Mouse (Mus musculus): Measurements from ENCODE around the gene Zfp788. TPM values are rescaled to one million over a fixed set of nuclear protein-coding genes. Genes with fewer than 3 reads are reported as not detected.
"Not testable (repeated sequence)": the region's sequence is repeated elsewhere in the genome, so short reads cannot be mapped to it uniquely, and the experiment has no call there.

Gene Zfp788
- total and polyA plus RNA-seq, 3 experiments: 0.24 to 16.1 (median 14.3) TPM

DNA sequence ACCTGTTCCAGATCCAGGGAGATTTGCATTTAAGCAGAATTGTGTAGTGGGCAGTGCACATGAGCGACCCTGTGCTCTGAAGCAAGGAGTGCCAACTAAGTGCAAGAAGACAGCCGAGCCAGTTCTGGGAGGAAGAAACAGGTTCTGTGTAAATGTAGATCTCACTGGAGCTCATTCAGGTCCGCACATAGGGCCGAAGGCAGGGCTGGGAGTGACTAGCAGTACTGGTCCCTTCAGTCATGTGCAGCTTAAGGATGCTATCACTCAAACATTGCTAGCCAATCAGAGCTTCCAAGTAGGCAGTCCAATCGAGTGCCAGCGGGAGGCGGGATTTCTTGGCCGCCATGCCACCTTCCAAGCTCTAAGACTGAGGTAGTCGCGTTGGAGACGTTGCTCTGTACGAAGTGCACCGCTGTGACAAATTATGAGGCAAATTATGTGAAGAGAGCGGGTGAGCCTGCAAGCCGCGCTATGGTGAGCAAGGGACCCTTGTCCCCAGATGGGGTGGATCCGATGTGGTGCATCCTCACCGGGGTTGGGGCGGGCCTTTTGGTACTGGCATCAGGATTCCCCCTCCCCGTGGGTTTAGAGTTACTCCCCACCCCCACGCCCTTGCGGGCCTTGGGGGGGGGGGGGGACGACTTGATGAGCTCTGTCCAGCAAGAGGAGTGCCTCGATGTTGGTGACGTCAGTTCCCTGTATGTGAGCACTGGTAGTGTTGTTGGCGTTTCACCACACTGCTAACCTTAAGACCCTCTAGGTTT lies 400 bp downstream of the Zfp788 start:
- Histone ChIP-seq H3K4me1 (ENCODE audit: insufficient read depth, low read depth, low read length) (peaks cover 23% of the 10 kb centered on the region), H3K4me3 (ENCODE audit: low read depth, low read length) (peak overlapping the region; percentile 79), H3K27me3 (ENCODE audit: insufficient read depth, low read length) (no peaks in the 10 kb centered on the region), H3K9me3 (replicated peaks) (no peaks in the 10 kb centered on the region), H3K36me3 (replicated peaks) (peaks cover 39% of the 10 kb centered on the region)
- peak; percentile 85 for DNase-seq (ENCODE audit: low spot score)
- ATAC-seq (ENCODE audit: extremely low read depth, insufficient number of reproducible peaks, low FRiP score, poor library complexity, severe bottlenecking): peak; percentile 77
- TF ChIP-seq GATA1 (IDR thresholded peaks at IDR 0.05; ENCODE audit: borderline replicate concordance, low read length): no peak
- TF ChIP-seq CTCF (IDR thresholded peaks at IDR 0.05; ENCODE audit: low read depth, low read length): no peak
- TF ChIP-seq GATA2 (IDR thresholded peaks at IDR 0.05; ENCODE audit: borderline replicate concordance, low read depth, low read length): no peak
- TF ChIP-seq TAL1 (conservative IDR thresholded peaks at IDR 0.05; ENCODE audit: low read depth, low read length): no peak
- TF ChIP-seq POLR2AphosphoS5 (IDR thresholded peaks at IDR 0.05; ENCODE audit: insufficient replicate concordance, low read depth, low read length): no peak

DNA sequence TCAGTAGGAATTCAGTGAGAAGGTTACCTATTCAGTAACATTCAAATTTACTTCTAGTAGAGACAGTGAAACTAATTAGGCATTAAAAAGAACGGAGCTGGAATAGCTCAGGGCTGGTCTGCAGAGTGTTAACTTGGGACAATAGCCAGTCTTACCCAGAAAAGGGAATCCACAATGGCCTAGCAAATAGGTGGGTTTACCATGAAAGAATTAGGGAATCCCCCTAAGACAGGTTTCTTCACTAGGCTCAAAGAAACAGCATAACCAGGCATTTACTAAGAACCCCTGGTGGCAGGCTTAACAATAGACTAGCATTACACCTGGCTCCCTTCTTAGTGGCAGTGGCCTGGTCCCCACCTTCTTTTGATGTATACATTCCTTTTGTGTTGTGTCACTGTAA lies 41.3 kb downstream of the Zfp788 start:
- ATAC-seq (ENCODE audit: extremely low read depth, insufficient number of reproducible peaks, low FRiP score, poor library complexity, severe bottlenecking); H3K4me1 ChIP-seq (ENCODE audit: insufficient read depth, low read depth, low read length); H3K4me3 ChIP-seq (ENCODE audit: low read depth, low read length); H3K9me3 ChIP-seq (replicated peaks); DNase-seq (ENCODE audit: low spot score); H3K36me3 ChIP-seq (replicated peaks); H3K27me3 ChIP-seq (ENCODE audit: insufficient read depth, low read length): not testable (repeated sequence)

Other genes starting within 250 kb of the Zfp788 start
- 35.1 and 35.4 TPM in 2 replicates for gene AI987944, start 239.8 kb upstream of the Zfp788 start, total RNA-seq (2014; fragmentation: Nextera tagmentation)
- 41.4 and 46.4 TPM in 2 replicates for gene AI987944, start 239.8 kb upstream of the Zfp788 start, total RNA-seq (2017)
- 0.67 and 0.90 TPM in 2 replicates for gene AI987944, start 239.8 kb upstream of the Zfp788 start, polyA plus RNA-seq (2012)
- not detected in 2 replicates for gene Vmn2r57, start 184.5 kb upstream of the Zfp788 start, total RNA-seq (2014; fragmentation: Nextera tagmentation)
- gene Vmn2r57, start 184.5 kb upstream of the Zfp788 start, total RNA-seq (2017): under 0.01 and 0.05 TPM in 2 replicates
- gene Vmn2r57, start 184.5 kb upstream of the Zfp788 start, polyA plus RNA-seq (2012): not detected in 2 replicates
- not detected in 2 replicates for gene Gm20449, start 133.8 kb upstream of the Zfp788 start, total RNA-seq (2014; fragmentation: Nextera tagmentation)
- gene Gm20449, start 133.8 kb upstream of the Zfp788 start, total RNA-seq (2017): 0.05 and 0.06 TPM in 2 replicates
- not detected in 2 replicates for gene Gm20449, start 133.8 kb upstream of the Zfp788 start, polyA plus RNA-seq (2012)
- 37.9 and 39.8 TPM in 2 replicates for gene AW146154, start 133.3 kb upstream of the Zfp788 start, total RNA-seq (2014; fragmentation: Nextera tagmentation)
- 25.7 and 27.4 TPM in 2 replicates for gene AW146154, start 133.3 kb upstream of the Zfp788 start, total RNA-seq (2017)
- 0.22 and 0.33 TPM in 2 replicates for gene AW146154, start 133.3 kb upstream of the Zfp788 start, polyA plus RNA-seq (2012)
- gene Gm6871, start 59.5 kb upstream of the Zfp788 start, total RNA-seq (2014; fragmentation: Nextera tagmentation): 7.1 and 10.1 TPM in 2 replicates
- 10.0 and 10.2 TPM in 2 replicates for gene Gm6871, start 59.5 kb upstream of the Zfp788 start, total RNA-seq (2017)
- gene Gm6871, start 59.5 kb upstream of the Zfp788 start, polyA plus RNA-seq (2012): 0.34 TPM in 2 replicates
- gene 2610021A01Rik, start 34.0 kb upstream of the Zfp788 start, total RNA-seq (2014; fragmentation: Nextera tagmentation): 67.5 and 72.1 TPM in 2 replicates
- gene 2610021A01Rik, start 34.0 kb upstream of the Zfp788 start, total RNA-seq (2017): 29.7 and 33.7 TPM in 2 replicates
- gene 2610021A01Rik, start 34.0 kb upstream of the Zfp788 start, polyA plus RNA-seq (2012): 0.99 and 1.5 TPM in 2 replicates
- gene Vmn2r58, start 239.5 kb downstream of the Zfp788 start, total RNA-seq (2014; fragmentation: Nextera tagmentation): not detected in 2 replicates
- not detected in 2 replicates for gene Vmn2r58, start 239.5 kb downstream of the Zfp788 start, total RNA-seq (2017)
- gene Vmn2r58, start 239.5 kb downstream of the Zfp788 start, polyA plus RNA-seq (2012): not detected in 2 replicates